Mouse (Mus musculus): Measurements from ENCODE around the gene Hist1h3d.
"Not testable (repeated sequence)": the region's sequence is repeated elsewhere in the genome, so short reads cannot be mapped to it uniquely, and the experiment has no call there.

- not testable (repeated sequence) for TF ChIP-seq GATA1 (IDR thresholded peaks at IDR 0.05; ENCODE audit: borderline replicate concordance, low read length); FLI1 (IDR thresholded peaks at IDR 0.05; ENCODE audit: low read length)
Measured at GRCm38 (mm10) chr13:23561531-23561882, 14.1 kb upstream of the Hist1h3d start.
